Mouse (Mus musculus) embryonic stem cell, embryonic (primary cell): ENCODE measurements at regions not wholly inside any gene's neighbourhood (a gene's known extent, or its start where the extent isn't known, plus 50 kb on each side); places are given as distances from the start of the nearest gene placed in this dataset.

Source experiments
- CTCF ChIA-PET, 4 experiments: fragments of 300-600 bp in 2 of 4; fragments of 350-600 bp in 2 of 4; sonication (Branson Sonifier 250); formaldehyde crosslinking; loops; one replicate each; lab custom pipeline; 2022; ENCODE audit warnings: inconsistent platforms in 2 of 4; lab: Charles Lee
- POLR2A ChIA-PET, 4 experiments: fragments of 300-600 bp in 2 of 4; fragments of 350-600 bp in 2 of 4; sonication (Branson Sonifier 250); formaldehyde crosslinking; loops; one replicate each; lab custom pipeline; 2022; ENCODE audit warnings: antibody characterized with exemption in 4 of 4, inconsistent platforms in 1 of 4; lab: Charles Lee

DNA sequence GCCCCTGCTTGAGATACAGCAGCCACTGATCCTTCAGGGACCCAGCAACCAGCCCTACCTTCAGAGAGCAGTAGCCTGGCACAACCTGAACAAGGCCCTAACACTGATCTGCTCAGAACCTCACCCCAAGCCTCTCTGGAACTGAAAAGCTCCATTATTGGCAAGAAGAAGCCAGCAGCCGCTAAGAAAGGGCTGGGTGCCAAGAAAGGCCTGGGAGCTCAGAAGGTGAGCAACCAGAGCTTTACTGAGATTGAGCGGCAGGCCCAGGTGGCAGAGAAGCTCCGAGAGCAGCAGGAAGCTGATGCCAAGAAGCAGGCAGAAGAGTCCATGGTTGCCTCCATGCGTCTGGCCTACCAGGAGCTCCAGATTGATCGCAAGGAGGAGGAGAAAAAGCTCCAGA, 74.4 kb upstream of the Oxtr start:
- POLR2A ChIA-PET = interaction anchor here in 2 of 4 experiments (0.6 to 1.3 kb wide), 3 partner anchors 8 to 243 kb away, joined by 3 read pairs; no protein-coding TSS in a partner anchor
- CTCF ChIA-PET = interaction anchor here in 2 of 4 experiments (1.0 to 1.6 kb wide), 2 partner anchors 73 kb away, joined by 3 read pairs; no protein-coding TSS in a partner anchor

DNA sequence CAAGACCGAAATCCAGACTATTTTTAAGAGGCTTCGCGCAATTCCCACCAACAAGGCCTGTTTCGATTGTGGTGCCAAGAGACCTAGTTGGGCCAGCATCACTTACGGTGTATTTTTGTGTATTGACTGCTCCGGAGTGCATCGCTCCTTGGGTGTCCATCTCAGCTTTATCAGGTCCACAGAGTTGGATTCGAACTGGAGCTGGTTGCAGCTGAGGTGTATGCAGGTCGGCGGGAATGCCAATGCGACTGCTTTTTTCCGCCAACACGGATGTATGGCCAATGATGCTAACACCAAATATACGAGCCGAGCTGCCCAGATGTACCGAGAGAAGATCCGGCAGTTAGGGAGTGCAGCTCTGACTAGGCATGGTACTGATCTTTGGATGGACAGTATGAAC, 73.9 kb upstream of the Oxtr start:
- ChIA-PET CTCF (interaction anchor here in 1 of 4 experiments (1.6 kb wide), 1 partner anchor 73 kb away, joined by 3 read pairs; no protein-coding TSS in a partner anchor), POLR2A (interaction anchor here in 1 of 4 experiments (1.3 kb wide), 1 partner anchor 12 kb away, joined by 3 read pairs; no protein-coding TSS in a partner anchor)

DNA sequence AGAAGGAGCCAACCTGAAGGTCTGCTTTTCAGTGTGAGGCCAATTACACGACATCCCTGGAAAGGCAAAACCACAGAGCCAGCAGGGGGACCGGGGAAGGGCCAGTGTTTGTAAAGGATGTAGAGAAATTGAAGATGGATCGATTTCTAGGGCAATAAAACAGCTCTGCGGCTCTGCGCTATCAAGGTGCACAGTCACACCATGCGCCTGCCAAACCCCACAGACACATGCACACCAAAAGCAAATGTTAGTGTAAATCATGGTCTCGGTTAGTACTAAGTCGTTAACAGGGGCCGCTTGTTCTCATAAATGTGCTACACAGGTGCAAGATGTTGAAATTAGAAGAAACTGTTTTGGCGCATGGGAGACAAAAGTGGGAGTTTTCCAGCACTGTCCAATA, 72.3 kb upstream of the Oxtr start:
- CTCF ChIA-PET = no interaction called here
- POLR2A ChIA-PET = no interaction called here

- ChIA-PET CTCF (no interaction called here), POLR2A (no interaction called here)
Observed at GRCm38 (mm10) chr6:112561568-112561967, 71.8 kb upstream of the Oxtr start.

DNA sequence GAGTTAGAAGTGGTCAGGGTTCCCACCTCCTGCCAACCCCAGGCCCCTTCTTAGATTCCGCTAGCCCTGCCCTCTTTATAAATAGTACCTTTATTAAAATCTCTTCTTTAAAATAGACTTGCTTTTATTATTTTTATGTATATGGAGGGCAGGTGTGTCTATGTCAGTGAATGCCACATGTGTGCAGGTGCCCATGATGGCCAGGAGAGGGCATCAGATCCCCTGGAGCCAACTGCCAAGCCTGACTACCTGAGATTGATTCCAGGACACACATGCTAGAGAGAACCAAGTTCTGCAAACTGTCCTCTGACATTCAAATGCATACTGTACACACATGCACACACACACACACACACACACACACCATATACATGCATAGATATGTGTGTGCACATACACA, 69.8 kb upstream of the Oxtr start:
- ChIA-PET CTCF (no interaction called here), POLR2A (no interaction called here)

GRCm38 (mm10) chr6:112557516-112557915, 67.8 kb upstream of the Oxtr start:
- ChIA-PET CTCF (no interaction called here), POLR2A (no interaction called here)

GRCm38 (mm10) chr6:112556401-112557165, 66.8 kb upstream of the Oxtr start:
- CTCF ChIA-PET = no interaction called here
- POLR2A ChIA-PET = interaction anchor here in 2 of 4 experiments (0.7 to 0.9 kb wide), 2 partner anchors 8 to 679 kb away, joined by 3 read pairs; no protein-coding TSS in a partner anchor

DNA sequence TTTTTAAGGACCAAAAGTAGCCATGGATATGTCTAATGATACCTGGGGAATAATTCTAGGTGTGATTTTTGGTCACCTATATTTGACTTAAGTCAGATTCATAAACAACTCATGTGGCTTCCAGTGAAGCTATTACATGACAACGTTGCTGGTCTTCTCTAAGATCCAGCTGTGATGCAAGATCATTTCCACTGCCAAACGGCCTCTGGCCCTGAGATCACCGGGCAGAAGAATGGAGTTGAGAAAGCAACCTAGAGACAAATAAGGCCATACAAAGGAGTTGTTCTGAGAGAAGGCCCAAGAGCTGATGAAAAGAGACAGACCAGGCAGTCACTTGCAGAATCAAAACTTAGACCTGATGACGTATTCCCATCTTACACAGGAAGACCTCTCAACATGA, 64.3 kb upstream of the Oxtr start:
- POLR2A ChIA-PET = no interaction called here
- CTCF ChIA-PET = no interaction called here

GRCm38 (mm10) chr6:112553231-112553920, 63.6 kb upstream of the Oxtr start:
- POLR2A ChIA-PET = no interaction called here
- CTCF ChIA-PET = interaction anchor here in 2 of 4 experiments (0.6 to 0.9 kb wide), 2 partner anchors 70 to 868 kb away, joined by 3 read pairs; no protein-coding TSS in a partner anchor

GRCm38 (mm10) chr6:112552560-112552959, 62.8 kb upstream of the Oxtr start:
- ChIA-PET CTCF (interaction anchor here in 2 of 4 experiments (0.6 to 0.9 kb wide), 2 partner anchors 71 to 868 kb away, joined by 3 read pairs; no protein-coding TSS in a partner anchor), POLR2A (no interaction called here)

DNA sequence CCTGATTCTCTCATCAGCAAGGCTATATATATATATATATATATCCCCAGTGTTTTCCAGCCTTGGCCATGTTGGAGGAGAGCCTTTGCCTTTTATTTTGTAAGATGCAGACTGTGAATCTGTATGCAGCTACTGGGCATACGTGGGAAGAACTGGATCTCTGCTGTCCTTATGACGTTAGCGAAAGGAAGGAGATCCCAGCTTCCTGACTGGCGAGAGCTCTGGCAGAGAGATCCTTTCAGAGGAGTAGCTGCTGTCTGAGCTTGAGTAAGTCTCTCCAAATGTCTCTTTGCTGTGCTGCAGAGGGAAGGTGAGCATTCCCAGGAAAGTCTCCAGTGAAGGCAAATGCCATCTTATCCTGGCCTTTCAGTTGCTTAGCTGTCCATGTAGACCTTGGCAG, 61.6 kb upstream of the Oxtr start:
- ChIA-PET POLR2A (interaction anchor here in 1 of 4 experiments (0.7 kb wide), 1 partner anchor 22 kb away, joined by 3 read pairs; no protein-coding TSS in a partner anchor), CTCF (no interaction called here)

DNA sequence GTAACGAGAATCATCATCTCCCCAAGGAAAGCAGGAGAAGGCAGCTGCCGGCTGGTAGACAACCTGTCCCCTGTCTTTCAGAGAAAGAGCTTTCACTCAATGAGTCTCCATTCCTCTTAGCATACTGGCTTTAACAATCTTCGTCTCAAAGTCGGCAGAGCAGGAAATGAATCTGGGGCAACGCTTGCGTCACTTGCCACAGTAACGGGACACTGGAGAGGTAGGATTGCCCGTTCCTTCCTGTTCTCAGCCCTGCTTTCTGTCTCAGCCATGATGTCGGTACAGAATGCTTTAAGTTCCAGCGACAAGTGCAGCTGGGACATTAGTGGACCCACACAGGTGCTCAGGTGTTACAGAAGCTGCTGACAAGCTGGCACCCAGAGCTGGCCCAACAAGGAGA, 57.5 kb upstream of the Oxtr start:
- POLR2A ChIA-PET = no interaction called here
- CTCF ChIA-PET = no interaction called here

DNA sequence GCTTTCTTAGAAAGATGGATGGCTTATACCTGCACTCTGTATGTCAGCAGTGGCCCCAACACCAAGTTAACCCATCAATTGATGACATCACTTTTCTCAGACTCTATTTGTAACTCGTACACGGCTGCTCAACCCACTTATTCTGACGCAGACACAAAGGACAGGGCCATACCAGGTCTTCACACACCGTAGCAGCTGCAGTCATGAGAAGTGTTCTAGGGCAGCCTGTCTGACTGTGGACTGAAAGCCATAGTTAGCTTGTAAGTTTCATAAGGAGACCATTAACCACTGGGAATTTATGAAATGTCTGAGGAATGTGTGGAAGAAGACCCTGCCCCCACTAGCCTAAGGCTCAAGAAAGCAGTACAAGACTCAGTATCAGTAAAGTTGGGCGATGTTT, 56.3 kb upstream of the Oxtr start:
- ChIA-PET POLR2A (no interaction called here), CTCF (interaction anchor here in 1 of 4 experiments (0.6 kb wide), 1 partner anchor 56 kb away, joined by 6 read pairs; the partner anchor contains the start of gene Oxtr)

- CTCF ChIA-PET = interaction anchor here in 1 of 4 experiments (1.1 kb wide), 1 partner anchor 14 kb away, joined by 3 read pairs; no protein-coding TSS in a partner anchor
- POLR2A ChIA-PET = no interaction called here
Observed at GRCm38 (mm10) chr6:112544315-112544714, 54.6 kb upstream of the Oxtr start.

DNA sequence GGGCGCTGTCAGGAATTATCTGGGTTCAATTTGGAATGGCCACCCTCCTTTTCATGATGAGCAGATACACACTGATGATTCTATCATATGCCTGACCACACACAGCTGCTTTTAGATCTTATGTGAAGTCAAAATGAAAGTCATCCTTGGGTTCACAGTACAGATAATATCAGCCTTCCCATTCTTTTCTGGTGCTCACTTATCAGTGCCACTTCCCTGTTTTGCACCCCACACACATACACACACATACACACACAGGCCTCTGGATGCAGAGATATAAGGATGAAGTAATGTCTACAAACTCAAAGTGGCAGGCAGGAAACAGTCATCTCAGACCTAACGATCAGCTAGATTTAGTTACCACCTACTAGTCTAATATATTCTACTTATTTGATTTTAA, 52.9 kb upstream of the Oxtr start:
- POLR2A ChIA-PET = no interaction called here
- CTCF ChIA-PET = interaction anchor here in 1 of 4 experiments (0.8 kb wide), 1 partner anchor 152 kb away, joined by 3 read pairs; no protein-coding TSS in a partner anchor
